Mouse (Mus musculus): ENCODE data around the gene Tuba1c. TPM values are rescaled to one million over a fixed set of nuclear protein-coding genes. Genes with fewer than 3 reads are reported as not detected.

Tuba1c gene
- polyA plus RNA-seq, 1 experiment from 2014 or later, result 20.8 TPM

- no peaks in the 10 kb centered on the region for H3K36me3 ChIP-seq (ENCODE audit: control insufficient read depth, insufficient read depth, low read length)
Measured at GRCm38 (mm10) chr15:99033498-99034270, 4.0 kb downstream of the Tuba1c start.

DNA sequence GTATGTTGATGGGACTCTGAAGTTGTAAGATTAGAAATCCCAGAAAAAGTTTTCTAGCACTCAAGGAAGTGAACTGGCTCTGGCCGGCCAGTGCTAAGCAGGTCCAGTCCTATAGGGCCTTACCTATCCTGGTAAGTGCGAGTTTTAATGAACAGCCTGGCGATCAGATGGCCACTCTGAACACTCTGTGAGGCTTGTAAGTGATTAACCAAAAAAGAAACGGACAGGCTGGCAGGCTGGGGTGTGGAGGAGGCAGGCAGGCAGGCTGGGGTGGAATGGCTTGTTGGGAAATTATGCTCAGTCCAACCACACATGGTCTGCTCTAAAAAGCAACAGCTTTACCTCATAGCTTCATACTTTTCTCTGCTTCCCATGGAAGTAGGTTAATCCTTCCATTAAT lies 5.7 kb downstream of the Tuba1c start:
- 78% methylated on average over 4 of the region's 4 CpGs for whole genome bisulfite sequencing
- H3K36me3 ChIP-seq (ENCODE audit: control insufficient read depth, insufficient read depth, low read length), result no peaks in the 10 kb centered on the region
- ATAC-seq, result no peak
- no peaks in the 10 kb centered on the region for H3K9me3 ChIP-seq (ENCODE audit: control insufficient read depth, low read length)
- no peak overlapping the region for H3K4me2 ChIP-seq (ENCODE audit: low read length)
- H3K4me3 ChIP-seq (ENCODE audit: low read length), result no peak overlapping the region
- H3K27me3 ChIP-seq (replicated peaks; ENCODE audit: control insufficient read depth, insufficient read depth, low read length), result no peaks in the 10 kb centered on the region
- H3K9ac ChIP-seq (ENCODE audit: low read depth, low read length), result no peak overlapping the region
- peaks cover 2% of the 10 kb centered on the region; the same call in 1 of the 2 replicates for H3K4me1 ChIP-seq (ENCODE audit: control insufficient read depth, insufficient read depth, low read depth, low read length)
- no peak overlapping the region for H3K27ac ChIP-seq (ENCODE audit: low read depth, low read length)

More at GRCm38 (mm10) chr15:99033498-99034270, 4.0 kb downstream of the Tuba1c start:
- ATAC-seq, result no peak
- H3K4me2 ChIP-seq (ENCODE audit: low read length), result no peak overlapping the region
- WGBS, result 76% methylated on average over 7 of the region's 7 CpGs
- H3K27ac ChIP-seq (ENCODE audit: low read depth, low read length), result no peak overlapping the region
- no peak overlapping the region for H3K9ac ChIP-seq (ENCODE audit: low read depth, low read length)
- H3K9me3 ChIP-seq (ENCODE audit: control insufficient read depth, low read length), result no peaks in the 10 kb centered on the region
- H3K27me3 ChIP-seq (replicated peaks; ENCODE audit: control insufficient read depth, insufficient read depth, low read length), result no peaks in the 10 kb centered on the region; the same call in none of the 2 replicates
- peaks cover 17% of the 10 kb centered on the region for H3K4me1 ChIP-seq (ENCODE audit: control insufficient read depth, insufficient read depth, low read depth, low read length)
- H3K4me3 ChIP-seq (ENCODE audit: low read length), result no peak overlapping the region

GRCm38 (mm10) chr15:99036249-99036905 lies 6.7 kb downstream of the Tuba1c start:
- Histone ChIP-seq H3K9ac (ENCODE audit: low read depth, low read length) (no peak overlapping the region), H3K4me3 (ENCODE audit: low read length) (no peak overlapping the region), H3K27ac (ENCODE audit: low read depth, low read length) (no peak overlapping the region), H3K36me3 (ENCODE audit: control insufficient read depth, insufficient read depth, low read length) (no peaks in the 10 kb centered on the region), H3K4me2 (ENCODE audit: low read length) (no peak overlapping the region), H3K9me3 (ENCODE audit: control insufficient read depth, low read length) (no peaks in the 10 kb centered on the region), H3K27me3 (replicated peaks; ENCODE audit: control insufficient read depth, insufficient read depth, low read length) (no peaks in the 10 kb centered on the region), H3K4me1 (ENCODE audit: control insufficient read depth, insufficient read depth, low read depth, low read length) (peaks cover 5% of the 10 kb centered on the region; the same call in 1 of the 2 replicates)
- ATAC-seq, result no peak
- WGBS, result 84% methylated on average over 8 of the region's 8 CpGs

DNA sequence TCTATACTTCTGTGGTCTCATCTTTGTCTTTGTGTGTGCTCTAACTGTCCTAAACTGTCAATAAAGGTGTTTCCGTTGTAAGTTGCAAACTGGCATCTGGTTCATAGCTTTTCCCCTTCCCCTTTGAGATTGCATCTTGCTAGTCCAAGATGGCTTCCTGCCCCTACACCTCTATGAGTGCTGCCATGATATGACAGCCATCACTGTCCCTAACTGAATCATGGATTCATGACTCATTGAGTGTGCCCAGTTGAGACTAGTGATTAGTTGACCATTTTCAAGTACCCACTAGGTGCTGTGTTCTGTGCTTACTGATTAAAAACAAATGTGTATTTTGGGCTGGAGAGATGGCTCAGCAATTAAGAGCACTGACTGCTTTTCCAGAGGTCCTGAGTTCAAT lies 8.3 kb downstream of the Tuba1c start:
- Histone ChIP-seq H3K9me3 (ENCODE audit: control insufficient read depth, low read length) (no peaks in the 10 kb centered on the region), H3K4me2 (ENCODE audit: low read length) (no peak overlapping the region), H3K27me3 (replicated peaks; ENCODE audit: control insufficient read depth, insufficient read depth, low read length) (no peaks in the 10 kb centered on the region), H3K9ac (ENCODE audit: low read depth, low read length) (no peak overlapping the region), H3K4me1 (ENCODE audit: control insufficient read depth, insufficient read depth, low read depth, low read length) (peaks cover 5% of the 10 kb centered on the region; the same call in 1 of the 2 replicates), H3K27ac (ENCODE audit: low read depth, low read length) (no peak overlapping the region), H3K36me3 (ENCODE audit: control insufficient read depth, insufficient read depth, low read length) (no peaks in the 10 kb centered on the region), H3K4me3 (ENCODE audit: low read length) (no peak overlapping the region)
- 95% methylated on average over 1 of the region's 1 CpGs for WGBS
- no peak for ATAC-seq

GRCm38 (mm10) chr15:99038797-99039196 lies 9.1 kb downstream of the Tuba1c start:
- Histone ChIP-seq H3K4me1 (ENCODE audit: control insufficient read depth, insufficient read depth, low read depth, low read length) (peaks cover 5% of the 10 kb centered on the region; the same call in 1 of the 2 replicates), H3K9ac (ENCODE audit: low read depth, low read length) (no peak overlapping the region), H3K9me3 (ENCODE audit: control insufficient read depth, low read length) (no peaks in the 10 kb centered on the region), H3K27ac (ENCODE audit: low read depth, low read length) (no peak overlapping the region), H3K4me3 (ENCODE audit: low read length) (no peak overlapping the region), H3K27me3 (replicated peaks; ENCODE audit: control insufficient read depth, insufficient read depth, low read length) (no peaks in the 10 kb centered on the region), H3K4me2 (ENCODE audit: low read length) (no peak overlapping the region), H3K36me3 (ENCODE audit: control insufficient read depth, insufficient read depth, low read length) (no peaks in the 10 kb centered on the region)
- 94% methylated on average over 5 of the region's 5 CpGs for WGBS
- no peak for ATAC-seq

- Histone ChIP-seq H3K27ac (ENCODE audit: low read depth, low read length) (no peak overlapping the region), H3K9ac (ENCODE audit: low read depth, low read length) (no peak overlapping the region), H3K9me3 (ENCODE audit: control insufficient read depth, low read length) (no peaks in the 10 kb centered on the region), H3K4me1 (ENCODE audit: control insufficient read depth, insufficient read depth, low read depth, low read length) (peaks cover 5% of the 10 kb centered on the region; the same call in 1 of the 2 replicates), H3K4me3 (ENCODE audit: low read length) (no peak overlapping the region), H3K27me3 (replicated peaks; ENCODE audit: control insufficient read depth, insufficient read depth, low read length) (no peaks in the 10 kb centered on the region), H3K36me3 (ENCODE audit: control insufficient read depth, insufficient read depth, low read length) (no peaks in the 10 kb centered on the region), H3K4me2 (ENCODE audit: low read length) (no peak overlapping the region)
- WGBS, result 80% methylated on average over 4 of the region's 4 CpGs
- ATAC-seq, result no peak
Measured at GRCm38 (mm10) chr15:99039306-99039705, 9.6 kb downstream of the Tuba1c start.

- ATAC-seq, result no peak
- 68% methylated on average over 26 of the region's 26 CpGs for WGBS
- H3K27ac ChIP-seq (ENCODE audit: low read depth, low read length), result no peak overlapping the region
- H3K4me2 ChIP-seq (ENCODE audit: low read length), result no peak overlapping the region
- H3K9ac ChIP-seq (ENCODE audit: low read depth, low read length), result no peak overlapping the region
- H3K9me3 ChIP-seq (ENCODE audit: control insufficient read depth, low read length), result no peaks in the 10 kb centered on the region
- H3K4me3 ChIP-seq (ENCODE audit: low read length), result no peak overlapping the region
- no peaks in the 10 kb centered on the region for H3K27me3 ChIP-seq (replicated peaks; ENCODE audit: control insufficient read depth, insufficient read depth, low read length)
- no peaks in the 10 kb centered on the region for H3K36me3 ChIP-seq (ENCODE audit: control insufficient read depth, insufficient read depth, low read length)
- H3K4me1 ChIP-seq (ENCODE audit: control insufficient read depth, insufficient read depth, low read depth, low read length), result peaks cover 5% of the 10 kb centered on the region; the same call in 1 of the 2 replicates
Measured at GRCm38 (mm10) chr15:99039996-99040919, 10.6 kb downstream of the Tuba1c start.

DNA sequence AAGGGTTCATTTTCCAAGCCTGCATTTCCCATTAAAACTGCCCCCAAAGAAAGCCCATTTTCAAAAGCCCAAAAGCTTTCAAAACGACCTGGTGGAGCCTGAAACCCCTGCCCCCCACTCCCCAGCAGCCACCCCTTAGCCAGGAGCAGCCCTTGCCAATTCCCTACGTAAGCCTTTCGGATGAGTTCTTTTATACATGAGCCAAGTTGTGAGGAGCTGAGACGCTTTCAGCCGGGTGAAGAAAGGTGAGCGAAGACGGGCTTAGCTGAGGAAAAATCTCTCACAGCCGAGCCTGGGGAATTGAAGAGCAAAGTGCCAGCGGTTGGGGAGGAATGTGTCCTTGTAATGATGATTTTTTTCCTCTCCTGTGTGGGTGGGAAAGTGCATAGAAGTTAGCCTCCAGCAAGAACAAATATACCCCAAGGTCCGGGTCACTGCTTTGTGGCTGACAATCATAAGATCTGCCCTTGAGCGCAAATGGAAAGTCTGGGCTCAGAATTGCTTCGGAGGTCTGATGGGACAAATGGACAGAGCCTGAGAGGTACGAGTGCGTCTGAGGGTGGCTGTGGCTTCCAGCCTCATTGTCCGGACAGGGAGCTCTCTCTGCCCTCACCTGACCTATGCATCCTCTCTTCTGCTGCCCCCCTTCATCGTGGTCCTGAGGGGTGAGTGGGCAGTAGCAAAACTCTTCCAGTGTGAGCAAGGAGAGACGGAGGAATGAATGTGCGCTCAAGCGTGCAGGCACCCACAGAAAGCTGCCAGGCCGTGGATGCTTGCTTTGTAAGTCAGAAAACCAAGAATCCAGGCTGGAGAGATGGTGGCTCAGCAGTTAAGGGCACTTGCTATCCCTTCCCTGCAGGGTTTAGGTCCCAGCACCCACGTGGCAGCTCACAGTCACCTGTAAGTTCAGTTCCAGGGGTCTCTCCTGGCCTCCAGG lies 11.5 kb downstream of the Tuba1c start:
- Histone ChIP-seq H3K4me1 (ENCODE audit: control insufficient read depth, insufficient read depth, low read depth, low read length) (peaks cover 5% of the 10 kb centered on the region; the same call in 1 of the 2 replicates), H3K9me3 (ENCODE audit: control insufficient read depth, low read length) (no peaks in the 10 kb centered on the region), H3K27me3 (replicated peaks; ENCODE audit: control insufficient read depth, insufficient read depth, low read length) (no peaks in the 10 kb centered on the region), H3K4me2 (ENCODE audit: low read length) (0 out of 2 replicates have a peak overlapping the region, but pooled peaks have one; percentile 11), H3K9ac (ENCODE audit: low read depth, low read length) (no peak overlapping the region), H3K27ac (ENCODE audit: low read depth, low read length) (no peak overlapping the region), H3K36me3 (ENCODE audit: control insufficient read depth, insufficient read depth, low read length) (no peaks in the 10 kb centered on the region), H3K4me3 (ENCODE audit: low read length) (no peak overlapping the region)
- 43% methylated on average over 21 of the region's 21 CpGs for WGBS
- ATAC-seq, result no peak
